In the genomic region with DNA sequence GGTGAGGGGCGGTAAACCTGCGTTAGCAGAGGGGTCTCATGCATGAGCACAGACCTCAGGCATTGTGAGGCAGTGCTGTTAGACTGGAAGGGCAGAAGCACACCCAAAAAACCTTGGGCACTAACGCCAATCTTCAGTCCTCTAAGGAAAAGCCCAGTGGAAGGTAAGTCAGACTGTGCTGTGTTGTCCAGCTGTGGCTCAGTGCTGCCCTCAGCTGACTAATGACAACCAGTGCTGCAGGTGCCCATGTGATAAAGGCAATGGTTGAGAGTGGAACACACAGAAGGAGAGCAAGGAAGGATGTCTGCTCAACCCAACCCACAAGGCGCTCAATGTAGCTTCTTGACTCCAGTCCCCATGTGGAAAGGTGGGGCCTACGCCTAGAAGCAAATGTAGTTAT, we compare ENCODE assay signal across 8 mouse cellular contexts.
DNase-seq lines count a peak whose midpoint lies in the region; ATAC-seq and TF ChIP-seq lines count a peak whose summit lies in the region.

No protein-coding gene starts in this region.

- H3K9ac ChIP-seq in heart, postnatal 0 days (replicated peaks; ENCODE audit: low read depth, low read length) = no peak overlapping the region

- H3K27ac ChIP-seq in heart, postnatal 0 days (ENCODE audit: low read depth) = no peak overlapping the region
- no peak overlapping the region for H3K27ac ChIP-seq in thymus, adult 2 months (ENCODE audit: control insufficient read depth, insufficient read depth, low read length)

- no peaks in the 10 kb centered on the region for H3K4me1 ChIP-seq in heart, postnatal 0 days (ENCODE audit: control insufficient read depth, insufficient read depth)
- H3K4me1 ChIP-seq in thymus, adult 2 months (replicated peaks; ENCODE audit: control insufficient read depth, insufficient read depth, low read length) = no peaks in the 10 kb centered on the region

- H3K4me2 ChIP-seq in heart, postnatal 0 days (ENCODE audit: low read depth, low read length) = no peak overlapping the region

- H3K36me3 ChIP-seq in heart, postnatal 0 days (replicated peaks; ENCODE audit: control insufficient read depth, insufficient read depth, low read length) = peaks cover 76% of the 10 kb centered on the region
- no peaks in the 10 kb centered on the region for H3K36me3 ChIP-seq in thymus, adult 2 months (ENCODE audit: control insufficient read depth, insufficient read depth, low read length)

- WGBS in heart, postnatal 0 days = 88% methylated on average over 5 of the region's 5 CpGs
- WGBS in thymus, adult 2 months = 95% methylated on average over 5 of the region's 5 CpGs

- no peak overlapping the region for H3K4me3 ChIP-seq in heart, postnatal 0 days (ENCODE audit: low read depth, low read length)
- no peak overlapping the region for H3K4me3 ChIP-seq in thymus, adult 2 months (ENCODE audit: control insufficient read depth, insufficient read depth, low read length)

- TF ChIP-seq POLR2A in thymus, adult 2 months (IDR thresholded peaks at IDR 0.05; ENCODE audit: control insufficient read depth, extremely low read depth, insufficient read depth, low read length, poor library complexity) = no peak

- TF ChIP-seq EP300 in heart, postnatal 0 days (IDR thresholded peaks at IDR 0.05; ENCODE audit: low read depth) = no peak

- H3K27me3 ChIP-seq in heart, postnatal 0 days (ENCODE audit: control insufficient read depth, insufficient read depth, low read length) = no peaks in the 10 kb centered on the region
- no peaks in the 10 kb centered on the region for H3K27me3 ChIP-seq in thymus, adult 2 months (ENCODE audit: control insufficient read depth, insufficient read depth, low read length)

- intact Hi-C loops in heart, postnatal 36 days (cut with DNase I) = no loop called here

- peak; percentile 11 for DNase-seq in heart, postnatal 0 days (ENCODE audit: low spot score)
- DNase-seq in heart, postnatal 36 days = no peak
- DNase-seq in thymus, adult 2 months = peak; percentile 13
- no peak for DNase-seq in thymus, postnatal 0 days (ENCODE audit: low spot score)
- DNase-seq in brain, adult 2 months (ENCODE audit: low read depth, low spot score) = peak; percentile 76
- peak; percentile 23 for DNase-seq in naive thymus-derived CD4-positive, alpha-beta T cell, adult 2 months (ENCODE audit: low read depth)
- DNase-seq in spleen, adult 12 weeks (ENCODE audit: low spot score) = no peak
- no peak for DNase-seq in layer of hippocampus, adult 9-11 months

- peak; percentile 67 for ATAC-seq in heart, postnatal 0 days (ENCODE audit: insufficient read depth, low read depth)

- H3K9me3 ChIP-seq in heart, postnatal 0 days (replicated peaks; ENCODE audit: control insufficient read depth, low read length) = no peaks in the 10 kb centered on the region

- peak; percentile 71 for TF ChIP-seq CTCF in heart, postnatal 0 days (IDR thresholded peaks at IDR 0.05; ENCODE audit: low read depth)
- no peak for TF ChIP-seq CTCF in thymus, adult 2 months (IDR thresholded peaks at IDR 0.05; ENCODE audit: borderline replicate concordance, control insufficient read depth, extremely low read depth, insufficient read depth, low read length, poor library complexity)

Comparison
In these comparisons a context has a peak if more than half of its experiments do, and no peak if none do; other contexts are left out.
1. DNase-seq: peak in heart, postnatal 0 days (single experiment), thymus, adult 2 months (single experiment), brain, adult 2 months (single experiment) and naive thymus-derived CD4-positive, alpha-beta T cell, adult 2 months (single experiment); none in heart, postnatal 36 days (0 of 2), thymus, postnatal 0 days (single experiment), spleen, adult 12 weeks (single experiment) and layer of hippocampus, adult 9-11 months (single experiment).